Mouse (Mus musculus): Measurements from ENCODE around the gene Nol6.

Nol6 gene

DNA sequence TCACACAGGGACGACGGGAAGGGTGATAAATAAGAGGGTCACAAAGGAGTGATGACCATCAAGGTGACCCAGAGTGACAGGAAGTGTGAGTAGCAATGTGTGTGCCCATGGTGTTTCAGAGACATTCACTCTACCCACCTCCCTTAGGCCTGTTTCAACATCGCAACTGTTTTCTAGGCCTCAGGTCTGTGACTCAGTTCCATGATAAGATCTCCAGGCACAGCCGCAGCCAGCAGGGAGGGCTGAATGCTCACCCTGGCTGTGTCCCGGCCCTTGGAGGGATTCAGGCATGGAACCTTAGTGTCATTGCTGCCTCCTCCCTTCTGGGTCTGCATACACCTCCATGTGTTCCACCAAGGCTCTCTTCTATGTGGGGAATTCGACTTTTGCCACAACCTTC, 45.5 kb downstream of the Nol6 start:
- DNase-seq: no peak

GRCm38 (mm10) chr4:41074461-41074860, 49.8 kb downstream of the Nol6 start:
- no peak for DNase-seq

DNA sequence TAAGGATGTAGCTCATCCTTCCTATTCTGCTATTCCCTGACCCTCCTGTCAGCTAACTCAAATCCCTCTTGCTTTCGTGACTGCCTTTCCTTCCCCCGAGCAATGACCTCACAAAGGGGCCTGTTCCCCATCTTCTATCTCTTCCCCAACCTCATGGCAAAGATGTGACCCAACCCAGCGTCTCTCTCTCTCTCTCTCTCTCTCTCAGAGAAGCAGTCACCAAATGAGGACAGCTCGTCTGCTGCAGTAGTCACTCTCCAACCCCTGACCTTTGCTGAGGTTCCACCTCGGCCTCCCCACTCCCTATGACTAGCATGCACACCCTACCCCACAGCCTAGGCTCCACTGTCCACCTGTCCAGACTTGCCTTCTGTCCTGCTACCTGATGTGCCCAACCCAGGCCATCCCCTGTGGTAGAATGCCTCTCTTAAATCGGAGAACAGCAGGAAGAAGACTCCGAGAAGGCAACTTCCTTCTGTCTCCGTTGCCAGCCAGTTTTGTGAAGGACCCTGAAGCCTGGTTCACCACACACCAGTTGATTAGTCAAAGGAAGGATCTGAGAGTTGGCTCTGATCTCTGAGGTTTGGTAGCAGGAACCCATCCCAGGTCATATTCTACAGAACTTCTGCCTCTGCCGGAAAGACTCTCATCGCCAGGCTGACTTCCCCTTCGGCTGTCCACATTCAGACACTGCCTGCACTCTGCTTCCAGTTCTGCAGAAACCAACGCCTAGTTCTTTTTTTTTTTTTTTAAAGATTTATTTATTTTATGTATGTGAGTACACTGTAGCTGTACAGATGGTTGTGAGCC, 51.0 kb downstream of the Nol6 start:
- no peak for DNase-seq

- no peak for DNase-seq
Observed at GRCm38 (mm10) chr4:41071500-41072429, 52.5 kb downstream of the Nol6 start.

DNA sequence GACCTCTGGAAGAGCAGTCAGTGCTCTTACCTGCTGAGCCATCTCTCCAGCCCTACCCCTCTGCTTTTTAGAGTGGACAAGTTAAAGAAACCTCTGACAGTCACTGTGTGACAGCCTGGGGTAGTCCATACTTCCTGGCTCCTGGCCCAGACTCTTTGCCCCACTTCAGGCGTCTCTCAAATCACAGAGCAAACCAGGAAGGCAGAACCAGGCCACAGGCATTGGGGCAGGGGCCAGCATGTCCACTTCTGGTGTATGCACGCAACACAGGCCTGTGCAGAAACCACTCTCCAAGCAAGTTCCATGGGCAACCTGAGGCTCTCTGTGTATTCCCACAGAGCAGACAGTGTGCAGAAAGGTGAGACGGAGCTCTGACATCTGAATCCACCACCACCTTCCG, 59.1 kb downstream of the Nol6 start:
- no peak for DNase-seq

Data from right cerebral cortex, adult 18-20 months (tissue).